Mouse (Mus musculus) heart, adult 2 months (tissue): ENCODE data around the gene Palld.

Experiments
- CTCF ChIP-seq: fragments of 200-600 bp; IDR thresholded peaks from 2 replicates; pipeline ENCODE4 v1.8.1; 2022; ENCODE audit warnings: antibody characterized with exemption, mild to moderate bottlenecking, moderate library complexity
- POLR2A ChIP-seq: fragments of 200-500 bp; IDR thresholded peaks from 2 replicates; pipeline ENCODE4 v1.6.1; 2011; ENCODE audit warnings: mild to moderate bottlenecking, low read depth, low read length, control low read depth; ENCODE audit not compliant: insufficient read depth

DNA sequence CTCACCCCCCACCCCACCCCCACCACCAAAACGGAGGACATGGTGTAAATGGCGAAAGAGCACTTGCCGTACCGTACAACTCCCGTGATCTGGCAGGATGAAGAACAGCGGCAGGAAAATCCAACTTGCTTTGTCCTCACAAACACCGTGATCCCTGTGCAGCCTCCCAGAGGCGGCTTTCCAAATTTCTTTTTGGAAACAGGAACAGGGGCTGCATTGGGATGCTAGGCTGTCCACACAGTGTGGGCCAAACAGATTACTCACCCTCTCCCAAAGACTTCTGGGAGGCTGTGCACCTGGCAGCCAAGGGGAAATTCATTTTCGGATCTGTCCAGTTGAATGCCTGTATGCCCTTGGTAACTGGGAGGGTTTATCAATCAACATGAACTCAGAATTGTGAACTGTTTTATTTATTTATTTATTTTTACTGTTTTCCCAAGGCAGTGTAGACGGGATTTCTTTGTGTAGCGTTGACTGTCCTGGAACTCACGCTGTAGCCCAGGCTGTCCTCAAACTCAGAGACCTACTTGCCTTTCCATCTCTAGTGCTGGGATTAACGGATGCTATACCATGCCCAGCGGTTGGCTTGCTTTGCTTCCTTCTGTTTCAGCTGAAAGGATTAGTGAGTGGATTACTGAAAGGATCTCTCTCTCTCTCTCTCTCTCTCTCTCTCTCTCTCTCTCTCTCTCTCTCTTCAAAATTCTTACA, 422.1 kb downstream of the Palld start:
- no peak for TF ChIP-seq POLR2A
- TF ChIP-seq CTCF, result no peak
